Mouse (Mus musculus) limb, embryonic 10.5 days (tissue): ENCODE results near the gene Emilin1. TPM values are rescaled to one million over a fixed set of nuclear protein-coding genes. Genes with fewer than 3 reads are reported as not detected.

ENCODE experiments used
- DNase-seq: peaks from one replicate; pipeline ENCODE4 v3.0.0-alpha.2; 2017; ENCODE audit warnings: low spot score
- H3K27ac ChIP-seq: fragments of 300-500 bp; sonication (generic); 2 replicates; pipeline ENCODE4 v1.5.1; 2016; ENCODE audit warnings: mild to moderate bottlenecking
- H3K27me3 ChIP-seq: fragments of 300-500 bp; sonication (generic); 2 replicates; pipeline ENCODE4 v1.6.1; 2016; ENCODE audit warnings: low read depth, mild to moderate bottlenecking; ENCODE audit not compliant: poor library complexity, severe bottlenecking
- H3K36me3 ChIP-seq: fragments of 300-500 bp; sonication (generic); 2 replicates; pipeline ENCODE4 v1.6.1; 2016; ENCODE audit warnings: mild to moderate bottlenecking, moderate library complexity
- H3K4me1 ChIP-seq: fragments of 300-500 bp; sonication (generic); 2 replicates; pipeline ENCODE4 v1.6.1; 2016
- H3K4me3 ChIP-seq: fragments of 300-500 bp; sonication (generic); 2 replicates; pipeline ENCODE4 v1.5.1; 2016; ENCODE audit warnings: mild to moderate bottlenecking, moderate library complexity
- H3K9me3 ChIP-seq: fragments of 300-500 bp; sonication (generic); replicated peaks from 2 replicates; pipeline ENCODE4 v1.6.1; 2016; ENCODE audit warnings: mild to moderate bottlenecking
- WGBS: fragments of 180-500 bp; shearing (Covaris S2); methylation state at CpG from one replicate; pipeline ENCODE4 v1.1.7; 2016; 5-methylcytosine and 5-hydroxymethylcytosine counted together
- polyA plus RNA-seq: library from polyadenylated mRNA; unstranded; fragments of >200 nt; fragmentation: Nextera tagmentation; extraction: Ambion mirVana; gene quantifications from 2 replicates; pipeline ENCODE4 v1.2.1, GENCODE M21; 2016

Gene Emilin1
- polyA plus RNA-seq, 1 experiment from 2014 or later: 241 TPM

DNA sequence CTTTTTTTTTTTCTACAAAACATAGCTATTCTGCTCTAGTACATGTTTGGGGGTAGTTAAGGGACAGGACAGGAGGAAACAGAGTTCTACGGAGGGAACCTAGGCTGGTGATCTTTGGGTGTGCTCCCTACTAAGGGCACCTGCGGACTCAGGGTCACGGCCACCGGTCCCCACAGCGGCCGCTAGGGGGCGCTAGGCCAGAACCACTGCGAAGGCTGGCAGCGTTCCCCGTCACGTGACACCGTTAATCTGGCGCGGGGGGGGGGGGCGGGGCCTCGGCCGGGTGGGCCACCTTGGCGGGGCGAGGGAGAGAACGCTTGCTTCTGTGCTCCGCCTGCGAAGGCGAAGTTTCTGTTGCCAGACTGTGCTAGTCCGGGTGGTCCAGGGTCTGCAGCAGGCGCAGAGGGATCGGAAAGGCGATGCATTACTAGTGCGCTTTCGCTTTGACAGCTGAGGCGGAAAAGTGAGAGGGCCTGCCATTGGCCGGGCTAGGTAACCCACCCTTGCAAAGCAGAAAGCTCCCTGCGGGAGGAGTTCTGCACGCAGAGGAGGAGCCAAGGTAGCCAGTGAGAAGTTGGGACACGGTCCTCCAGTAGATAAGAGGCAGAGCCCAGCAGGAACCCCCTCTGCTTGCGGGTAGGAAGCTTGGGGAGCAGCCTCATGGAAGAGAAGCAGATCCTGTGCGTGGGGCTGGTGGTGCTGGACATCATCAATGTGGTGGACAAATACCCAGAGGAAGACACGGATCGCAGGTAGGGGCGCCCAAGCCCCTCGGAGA is 8.2 kb downstream of the Emilin1 start, which contains the start of gene Khk:
Khk (plus strand) TSS at position 176 of the 778 bp plus-strand sequence.
- Histone ChIP-seq H3K9me3 (no peaks in the 10 kb centered on the region), H3K36me3 (peaks cover 48% of the 10 kb centered on the region), H3K4me3 (peak within 1 kb of the TSS; percentile 59), H3K4me1 (peaks cover 61% of the 10 kb centered on the region), H3K27ac (peak within 1 kb of the TSS; percentile 83), H3K27me3 (no peaks in the 10 kb centered on the region)
- peak; percentile 99 for DNase-seq
- WGBS: 1% methylated on average over 39 of the region's 40 CpGs

DNA sequence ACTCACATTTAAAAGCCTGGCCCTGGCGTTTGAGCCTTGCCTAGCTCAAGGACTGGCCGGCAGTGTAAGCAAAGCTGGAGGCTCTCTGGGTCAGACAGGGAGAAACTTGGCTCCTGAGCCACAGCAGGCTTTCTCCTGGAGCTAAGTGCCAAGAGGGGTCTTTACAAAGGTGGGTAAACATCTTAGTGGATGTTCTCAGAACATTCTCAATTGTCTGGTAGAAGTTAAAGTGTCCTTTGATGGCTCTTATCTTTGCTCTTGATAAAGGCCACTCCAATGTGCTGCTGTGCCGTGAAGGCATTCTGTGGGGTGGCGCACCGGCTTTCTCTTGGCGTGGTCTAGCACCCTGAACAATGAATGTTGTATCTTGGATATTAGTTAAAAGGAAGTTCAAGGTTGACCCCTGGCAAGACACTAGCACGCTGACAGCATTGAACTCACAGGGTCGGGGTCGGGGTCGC is 9.4 kb downstream of the Emilin1 start:
- Histone ChIP-seq H3K27me3 (no peaks in the 10 kb centered on the region), H3K9me3 (no peaks in the 10 kb centered on the region), H3K27ac (peak overlapping the region; percentile 83), H3K36me3 (peaks cover 36% of the 10 kb centered on the region), H3K4me1 (peaks cover 49% of the 10 kb centered on the region), H3K4me3 (peak overlapping the region; percentile 59)
- no peak for DNase-seq
- WGBS: 76% methylated on average over 10 of the region's 10 CpGs

DNA sequence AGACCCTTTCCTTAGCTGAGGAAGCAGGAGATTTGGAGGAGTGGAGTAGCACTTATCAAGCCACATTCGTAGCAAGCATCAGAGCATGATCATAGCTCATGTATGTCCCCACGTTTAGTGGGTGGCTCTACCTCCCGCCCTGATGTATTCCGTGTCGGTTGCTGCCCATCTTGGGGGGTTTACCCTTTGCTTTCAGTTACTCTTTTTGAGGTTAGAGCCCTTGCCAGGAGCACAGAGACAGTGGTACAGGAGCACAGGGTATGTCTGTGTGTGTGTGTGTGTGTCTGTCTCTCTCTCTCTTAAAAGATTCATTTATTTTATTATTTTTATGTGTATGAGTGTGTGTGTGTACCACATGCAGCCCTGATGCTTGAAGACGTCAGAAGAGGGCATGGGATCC is 9.9 kb downstream of the Emilin1 start:
- H3K36me3 ChIP-seq: peaks cover 31% of the 10 kb centered on the region
- H3K27ac ChIP-seq: no peak overlapping the region
- no peak for DNase-seq
- H3K4me1 ChIP-seq: peaks cover 44% of the 10 kb centered on the region
- no peaks in the 10 kb centered on the region for H3K9me3 ChIP-seq
- no peak overlapping the region for H3K4me3 ChIP-seq
- 88% methylated on average over 6 of the region's 6 CpGs for WGBS
- H3K27me3 ChIP-seq: no peaks in the 10 kb centered on the region

DNA sequence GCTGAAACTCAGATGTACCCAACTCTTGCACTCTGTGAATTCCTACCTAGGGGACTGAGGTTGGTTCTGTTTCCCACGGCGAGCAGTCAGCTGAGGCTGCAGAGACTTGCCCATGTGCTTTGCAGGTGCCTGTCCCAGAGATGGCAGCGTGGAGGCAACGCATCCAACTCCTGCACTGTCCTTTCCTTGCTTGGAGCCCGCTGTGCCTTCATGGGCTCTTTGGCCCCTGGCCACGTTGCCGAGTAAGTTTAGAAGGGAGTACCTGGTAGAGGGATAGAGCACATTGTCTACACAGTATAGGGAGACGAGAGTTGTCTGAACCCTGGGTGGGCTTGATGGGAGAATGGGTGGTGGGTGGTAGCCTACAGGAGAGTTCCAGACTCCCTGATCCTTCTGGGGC is 11.4 kb downstream of the Emilin1 start:
- Histone ChIP-seq H3K4me1 (peaks cover 33% of the 10 kb centered on the region), H3K36me3 (peaks cover 16% of the 10 kb centered on the region), H3K27ac (no peak overlapping the region), H3K9me3 (no peaks in the 10 kb centered on the region), H3K4me3 (no peak overlapping the region), H3K27me3 (no peaks in the 10 kb centered on the region)
- DNase-seq: no peak
- WGBS: 84% methylated on average over 8 of the region's 8 CpGs

DNA sequence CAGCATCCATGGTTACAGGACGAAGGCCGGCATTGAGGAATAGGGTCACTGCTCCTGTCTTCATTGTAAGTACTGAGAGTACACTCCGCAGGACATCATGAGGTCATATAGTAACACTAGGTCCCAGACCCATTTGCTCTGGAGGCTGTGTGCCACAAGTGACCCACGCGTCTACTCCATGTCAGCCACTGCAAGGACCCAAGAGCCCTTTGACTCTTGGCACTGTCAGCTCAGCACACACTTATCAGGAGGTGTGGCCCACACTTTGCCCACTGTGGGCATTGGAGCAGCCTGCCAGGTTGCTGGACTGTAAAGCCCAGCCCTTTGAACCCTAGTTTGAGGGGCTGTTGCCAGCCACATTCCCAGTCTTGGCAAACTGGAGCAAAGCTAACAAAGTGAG is 12.0 kb downstream of the Emilin1 start:
- H3K4me1 ChIP-seq: peaks cover 29% of the 10 kb centered on the region
- no peak overlapping the region for H3K4me3 ChIP-seq
- no peaks in the 10 kb centered on the region for H3K9me3 ChIP-seq
- DNase-seq: no peak
- whole genome bisulfite sequencing: 90% methylated on average over 5 of the region's 5 CpGs
- H3K36me3 ChIP-seq: peaks cover 10% of the 10 kb centered on the region
- H3K27ac ChIP-seq: no peak overlapping the region
- no peaks in the 10 kb centered on the region for H3K27me3 ChIP-seq

DNA sequence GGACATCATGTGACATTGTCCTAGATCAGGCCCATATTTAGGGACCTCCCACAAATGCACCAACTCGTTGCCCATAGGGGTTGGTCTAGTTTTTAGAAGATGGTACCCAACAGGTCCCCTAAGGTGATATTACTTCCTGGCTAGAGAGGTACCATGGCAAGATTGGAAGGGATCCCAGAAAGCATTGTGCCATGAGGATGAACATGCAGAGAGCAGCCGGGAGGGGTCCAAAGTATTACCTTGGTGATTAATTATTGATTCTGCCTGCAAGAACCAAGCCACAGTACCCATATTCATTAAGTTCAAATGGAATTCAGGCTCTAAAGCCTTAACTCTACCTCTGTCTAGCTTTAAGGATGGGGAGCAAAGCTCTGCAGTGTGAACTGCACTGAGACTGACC is 12.9 kb downstream of the Emilin1 start:
- Histone ChIP-seq H3K36me3 (peaks cover 2% of the 10 kb centered on the region), H3K4me1 (peaks cover 21% of the 10 kb centered on the region), H3K27ac (no peak overlapping the region), H3K4me3 (no peak overlapping the region), H3K27me3 (no peaks in the 10 kb centered on the region), H3K9me3 (no peaks in the 10 kb centered on the region)
- DNase-seq: no peak
- WGBS: 88% methylated on average over 2 of the region's 2 CpGs

DNA sequence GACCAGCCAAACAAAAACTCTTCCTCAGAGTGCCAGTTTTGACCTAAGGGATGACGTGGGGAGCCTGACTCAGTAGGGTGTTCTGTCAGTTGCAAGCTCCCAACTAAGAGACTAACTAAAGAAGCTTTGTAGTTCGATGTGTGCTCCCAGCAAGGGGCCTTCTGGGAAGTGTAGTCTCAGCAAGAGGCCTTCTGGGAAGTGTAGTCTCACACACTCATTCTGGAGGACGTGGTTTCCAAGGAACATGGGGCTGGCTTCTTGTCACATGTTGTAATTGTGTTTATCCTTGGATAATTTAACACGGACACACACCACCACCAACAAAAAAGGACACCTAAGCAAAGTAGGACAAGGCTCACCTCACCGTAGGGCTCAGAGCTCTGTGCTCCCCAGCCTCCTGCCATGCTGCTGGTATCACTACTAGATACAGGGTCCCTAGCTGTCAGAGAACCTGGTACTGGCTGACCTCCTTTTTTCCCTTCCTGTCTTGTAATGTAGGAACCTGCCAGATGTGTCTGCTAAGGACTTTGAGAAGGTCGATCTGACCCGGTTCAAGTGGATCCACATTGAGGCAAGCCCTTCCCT is 14.8 kb downstream of the Emilin1 start:
- no peaks in the 10 kb centered on the region for H3K9me3 ChIP-seq
- DNase-seq: no peak
- H3K27ac ChIP-seq: no peak overlapping the region
- H3K4me1 ChIP-seq: peaks cover 1% of the 10 kb centered on the region
- H3K27me3 ChIP-seq: no peaks in the 10 kb centered on the region
- no peaks in the 10 kb centered on the region for H3K36me3 ChIP-seq
- 49% methylated on average over 7 of the region's 7 CpGs for WGBS
- 0 out of 2 replicates have a peak overlapping the region, but pooled peaks have one; percentile 23 for H3K4me3 ChIP-seq

DNA sequence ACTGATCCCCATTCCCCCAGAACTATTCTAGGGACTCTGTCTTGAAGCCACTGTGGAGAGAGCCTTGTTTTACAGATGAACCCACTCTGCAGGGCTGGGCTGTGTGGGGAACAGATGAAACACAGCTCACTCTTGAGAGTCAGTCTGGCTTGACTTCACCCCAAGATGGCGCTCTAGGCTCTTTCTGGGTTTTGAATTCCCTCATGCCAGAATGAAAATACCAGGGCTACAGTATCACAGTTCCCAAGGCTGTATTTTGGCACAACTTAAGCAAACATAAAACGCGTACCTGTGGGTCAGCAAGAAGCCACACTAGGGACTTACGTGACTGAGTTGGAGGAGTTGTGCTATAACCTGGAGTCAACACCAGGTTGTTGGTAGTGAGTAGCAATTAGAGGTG is 16.9 kb downstream of the Emilin1 start:
- Histone ChIP-seq H3K36me3 (no peaks in the 10 kb centered on the region), H3K27ac (no peak overlapping the region), H3K9me3 (no peaks in the 10 kb centered on the region), H3K27me3 (no peaks in the 10 kb centered on the region), H3K4me3 (no peak overlapping the region), H3K4me1 (no peaks in the 10 kb centered on the region)
- WGBS: 57% methylated on average over 4 of the region's 4 CpGs
- DNase-seq: peak; percentile 54

DNA sequence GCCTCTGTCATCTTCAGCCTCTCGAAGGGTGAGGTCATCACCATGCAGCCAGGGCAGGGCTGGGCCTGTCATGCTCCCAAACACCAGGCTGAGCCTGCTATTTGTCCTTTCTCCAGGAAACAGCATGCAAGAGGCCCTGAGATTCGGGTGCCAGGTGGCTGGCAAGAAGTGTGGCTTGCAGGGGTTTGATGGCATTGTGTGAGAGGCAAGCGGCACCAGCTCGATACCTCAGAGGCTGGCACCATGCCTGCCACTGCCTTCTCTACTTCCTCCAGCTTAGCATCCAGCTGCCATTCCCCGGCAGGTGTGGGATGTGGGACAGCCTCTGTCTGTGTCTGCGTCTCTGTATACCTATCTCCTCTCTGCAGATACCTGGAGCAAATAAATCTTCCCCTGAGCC is 17.6 kb downstream of the Emilin1 start:
- Histone ChIP-seq H3K27me3 (no peaks in the 10 kb centered on the region), H3K4me1 (no peaks in the 10 kb centered on the region), H3K36me3 (no peaks in the 10 kb centered on the region), H3K4me3 (no peak overlapping the region), H3K27ac (no peak overlapping the region), H3K9me3 (no peaks in the 10 kb centered on the region)
- no peak for DNase-seq
- 89% methylated on average over 6 of the region's 6 CpGs for WGBS

DNA sequence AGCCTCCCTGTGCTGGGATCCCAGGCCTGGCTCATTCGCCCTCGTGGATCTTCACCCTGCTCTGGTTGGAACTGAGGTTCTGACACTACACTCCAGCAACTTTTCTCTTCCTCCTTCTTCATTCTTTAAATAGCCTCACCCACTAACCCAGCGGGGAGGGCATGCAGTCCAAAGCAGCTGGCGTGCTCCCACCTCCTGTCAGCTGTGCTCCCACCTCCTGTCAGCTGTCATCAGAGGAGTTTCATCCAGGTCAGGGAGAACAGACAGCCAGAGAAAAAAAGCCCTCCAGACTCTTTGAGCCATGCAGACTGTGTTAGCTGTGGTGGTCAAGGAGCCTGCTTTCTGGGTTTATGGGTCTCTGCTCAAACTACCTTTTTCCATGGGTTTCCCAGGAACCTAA is 18.2 kb downstream of the Emilin1 start:
- WGBS: 83% methylated on average over 4 of the region's 4 CpGs
- Histone ChIP-seq H3K36me3 (no peaks in the 10 kb centered on the region), H3K27me3 (no peaks in the 10 kb centered on the region), H3K4me1 (no peaks in the 10 kb centered on the region), H3K4me3 (no peak overlapping the region), H3K9me3 (no peaks in the 10 kb centered on the region), H3K27ac (no peak overlapping the region)
- DNase-seq: no peak

DNA sequence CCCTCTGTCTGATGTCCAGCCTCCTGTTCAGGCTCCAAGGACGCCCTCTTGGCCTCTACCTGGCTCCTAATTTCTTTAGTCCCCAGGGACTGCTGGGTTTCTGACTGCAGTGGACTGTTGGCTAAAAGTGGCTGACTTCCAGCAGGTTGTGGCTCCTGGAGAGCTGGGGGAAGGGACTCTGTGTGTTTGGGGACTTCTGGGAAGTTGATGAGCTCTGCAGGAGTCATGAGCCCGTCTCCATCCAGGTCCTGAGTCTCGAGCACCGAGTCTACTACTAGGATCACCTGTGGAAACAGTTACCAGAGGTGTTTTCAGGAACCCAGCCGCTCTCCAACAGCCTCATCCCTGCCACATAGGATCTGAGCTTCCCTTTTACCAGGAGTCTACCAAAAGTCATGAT is 20.5 kb downstream of the Emilin1 start:
- H3K36me3 ChIP-seq: no peaks in the 10 kb centered on the region
- WGBS: 63% methylated on average over 5 of the region's 5 CpGs
- H3K4me3 ChIP-seq: no peak overlapping the region
- H3K27me3 ChIP-seq: no peaks in the 10 kb centered on the region
- H3K27ac ChIP-seq: no peak overlapping the region
- no peaks in the 10 kb centered on the region for H3K4me1 ChIP-seq
- DNase-seq: no peak
- no peaks in the 10 kb centered on the region for H3K9me3 ChIP-seq

DNA sequence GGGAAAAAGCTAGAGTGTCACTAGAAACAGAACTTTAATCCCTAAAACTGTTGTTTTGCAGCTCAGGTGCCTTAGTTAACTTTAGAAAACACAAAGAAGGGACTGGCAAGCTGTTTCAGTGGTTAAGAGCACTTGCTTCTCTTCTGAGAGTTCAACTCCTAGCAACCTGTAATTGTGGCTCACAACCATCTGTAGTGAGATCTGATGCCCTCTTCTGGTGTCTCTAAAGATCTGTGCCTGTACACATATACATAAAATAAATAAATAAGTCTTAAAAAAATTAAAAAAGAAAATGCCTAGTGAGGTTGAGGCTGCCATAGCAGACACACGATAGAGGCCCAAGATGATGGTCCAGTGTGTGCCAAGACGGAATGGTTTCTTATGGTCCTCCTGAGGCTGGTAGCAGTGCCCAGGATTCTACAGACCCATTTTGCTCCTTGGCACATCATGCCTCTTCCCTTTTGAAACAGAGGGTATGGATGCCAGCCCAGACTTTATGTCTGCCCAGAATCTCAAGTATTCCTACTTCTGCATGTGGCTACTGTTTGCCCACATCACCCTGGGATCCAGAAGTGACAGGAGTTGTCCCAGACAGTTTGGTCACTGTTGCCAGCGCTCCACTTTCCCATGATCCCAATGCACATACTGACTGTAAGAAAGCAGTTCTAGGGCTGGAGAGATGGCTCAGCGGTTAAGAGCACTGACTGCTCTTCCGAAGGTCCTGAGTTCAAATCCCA is 21.7 kb downstream of the Emilin1 start:
- WGBS: 93% methylated on average over 5 of the region's 5 CpGs
- Histone ChIP-seq H3K27ac (no peak overlapping the region), H3K27me3 (no peaks in the 10 kb centered on the region), H3K4me1 (no peaks in the 10 kb centered on the region), H3K36me3 (no peaks in the 10 kb centered on the region), H3K4me3 (no peak overlapping the region), H3K9me3 (no peaks in the 10 kb centered on the region)
- DNase-seq: no peak

DNA sequence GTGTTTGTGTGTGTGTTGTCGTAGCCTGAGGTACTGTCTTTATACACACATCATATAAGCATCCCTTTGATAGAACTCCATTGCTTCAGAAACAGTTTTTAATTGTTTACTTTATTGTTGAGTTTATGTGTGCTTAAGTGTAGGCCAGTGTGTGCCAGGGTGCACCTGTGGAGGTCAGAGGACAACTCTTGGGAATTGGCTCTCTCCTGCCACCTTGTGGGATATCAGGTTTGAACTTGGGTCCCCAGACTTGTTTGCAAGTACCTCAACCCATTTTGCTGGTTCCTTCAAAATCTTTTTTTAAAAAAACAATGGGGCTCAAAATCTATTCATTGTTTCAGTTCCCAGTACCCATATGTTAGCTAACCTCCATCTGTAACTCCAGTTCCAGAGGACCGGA is 29.8 kb downstream of the Emilin1 start:
- peaks cover 12% of the 10 kb centered on the region for H3K4me1 ChIP-seq
- WGBS: 95% methylated on average over 2 of the region's 2 CpGs
- DNase-seq: no peak
- no peak overlapping the region for H3K4me3 ChIP-seq
- no peaks in the 10 kb centered on the region for H3K36me3 ChIP-seq
- no peaks in the 10 kb centered on the region for H3K9me3 ChIP-seq
- peaks cover 31% of the 10 kb centered on the region for H3K27me3 ChIP-seq
- H3K27ac ChIP-seq: no peak overlapping the region
